Comparison of ENCODE assay signal across 8 mouse cellular contexts in genomic region chr17:30135890-30136289, GRCm38 (mm10).
"Had no signal": no experiment of that assay in that cellular context is flagged by ENCODE, and none has a peak within 500 bp of the region (broad histone marks: within the 10 kb centered on the region; RNA-seq: fewer than 3 reads in every experiment).

No protein-coding gene starts in this region.

- ATAC-seq: midbrain, embryonic 13.5 days had no signal

- H3K4me2 ChIP-seq: hindbrain, embryonic 15.5 days; midbrain, embryonic 13.5 days had no signal

- H3K9ac ChIP-seq: hindbrain, embryonic 15.5 days; midbrain, embryonic 13.5 days had no signal

- H3K9me3 ChIP-seq: hindbrain, embryonic 15.5 days; limb, embryonic 10.5 days; midbrain, embryonic 13.5 days had no signal

- H3K27me3 ChIP-seq: hindbrain, embryonic 15.5 days; midbrain, embryonic 13.5 days had no signal

- H3K27ac ChIP-seq: hindbrain, embryonic 15.5 days; limb, embryonic 10.5 days; midbrain, embryonic 13.5 days had no signal

- DNase-seq: kidney, postnatal 10 days; lung, postnatal 36 days; right cerebral cortex, postnatal 14 days; thymus, adult 18-20 months; thymus, postnatal 14 days had no signal

- H3K4me3 ChIP-seq: hindbrain, embryonic 15.5 days; limb, embryonic 10.5 days; midbrain, embryonic 13.5 days had no signal
